Mouse (Mus musculus) liver, embryonic 14.5 days (tissue): ENCODE measurements at regions not wholly inside any gene's neighbourhood (a gene's known extent, or its start where the extent isn't known, plus 50 kb on each side); places are given as distances from the start of the nearest gene placed in this dataset.

ENCODE experiments used
- CTCF ChIP-seq: IDR thresholded peaks from 2 replicates; pipeline ENCODE4 v1.5.1; 2016; ENCODE audit warnings: antibody characterized with exemption, low read depth, control low read depth
- EP300 ChIP-seq: IDR thresholded peaks from 2 replicates; pipeline ENCODE4 v1.6.1; 2016; ENCODE audit warnings: antibody characterized with exemption, low read depth

DNA sequence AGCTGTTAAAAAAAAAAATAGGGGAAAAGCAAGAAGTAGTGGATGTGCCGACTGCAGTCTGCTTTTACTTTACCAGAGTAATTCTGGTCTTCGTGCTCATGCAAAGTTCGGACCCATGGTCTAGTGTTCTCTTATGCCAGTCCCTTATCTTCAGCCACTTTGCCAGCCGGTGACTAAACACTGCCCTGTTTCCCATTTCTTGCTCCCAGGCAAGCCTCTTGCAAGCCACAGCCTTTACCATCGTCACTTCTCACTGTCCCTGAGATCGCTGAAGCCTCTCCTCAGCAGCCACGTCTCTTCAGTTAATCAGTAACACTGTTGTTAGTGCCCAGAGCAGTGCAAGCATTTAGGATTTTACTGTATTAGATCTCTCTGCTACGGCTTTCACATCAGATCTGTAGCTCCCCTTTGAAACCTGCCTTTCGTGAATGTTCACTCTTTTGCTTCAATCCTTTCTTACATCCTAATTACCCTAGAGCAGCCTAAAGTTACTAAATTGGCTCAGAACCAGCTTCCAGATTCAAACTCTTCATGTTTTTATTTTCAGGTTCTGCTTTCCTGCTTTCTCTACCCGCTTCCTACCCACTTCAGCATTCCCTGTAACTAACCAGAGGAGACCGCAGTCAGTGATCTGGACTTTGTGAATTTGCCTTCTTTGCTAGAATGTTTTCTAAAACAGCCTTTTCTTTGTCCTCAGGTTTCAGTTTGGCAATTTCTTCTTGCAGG lies 184.5 kb upstream of the Emcn start:
- TF ChIP-seq EP300 (no peak), CTCF (no peak)
